Mouse (Mus musculus) frontal cortex, adult (tissue): ENCODE measurements around the gene Gm7945.
"Not testable (repeated sequence)": the region's sequence is repeated elsewhere in the genome, so short reads cannot be mapped to it uniquely, and the experiment has no call there.

Experiments
- ATAC-seq: cut with Nextera tagmentation; 2 replicates; pipeline ENCODE4 v1.9.2; 2017; ENCODE audit warnings: mild to moderate bottlenecking, moderate library complexity, mixed read lengths; ENCODE audit not compliant: low TSS enrichment

Gm7945 gene

GRCm38 (mm10) chr14:41386279-41386678, at the start of gene Gm7945:
Gene Gm7945, minus strand, starts transcription at chr14:41386379.
- ATAC-seq: not testable (repeated sequence)

DNA sequence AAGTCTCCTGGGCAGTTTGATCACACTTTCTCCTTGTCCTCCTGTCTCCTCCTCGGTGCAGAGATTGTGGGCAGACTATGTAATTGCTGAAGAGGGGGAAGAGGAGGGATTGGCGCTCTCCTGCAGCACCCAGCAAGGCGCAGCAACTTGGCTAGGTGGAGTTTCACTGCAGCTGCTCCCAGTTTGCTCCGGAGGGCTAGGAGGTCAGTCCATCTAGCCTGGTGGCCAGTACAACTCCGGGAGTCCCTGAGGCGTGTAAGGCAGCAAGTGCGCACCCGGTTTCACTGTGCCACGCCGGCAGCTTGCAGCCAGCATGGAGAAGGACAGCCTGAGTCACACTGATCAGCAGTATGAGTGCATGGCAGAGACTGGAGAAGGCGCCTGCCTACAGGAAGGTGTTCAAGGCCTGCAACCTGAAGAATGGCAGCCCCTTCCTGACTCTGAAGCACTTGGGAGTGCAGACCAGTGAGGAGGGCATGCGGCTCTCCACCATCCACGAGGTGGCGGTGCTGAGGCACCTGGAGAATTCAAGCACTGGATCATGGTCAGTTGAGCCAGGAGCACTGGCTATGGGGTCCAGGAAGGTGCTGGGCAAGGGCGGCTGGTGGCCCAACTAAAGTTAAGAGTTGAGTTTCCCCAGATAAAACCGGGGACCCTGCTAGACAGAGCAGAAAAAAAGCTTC, 39.4 kb upstream of the Gm7945 start:
- not testable (repeated sequence) for ATAC-seq

DNA sequence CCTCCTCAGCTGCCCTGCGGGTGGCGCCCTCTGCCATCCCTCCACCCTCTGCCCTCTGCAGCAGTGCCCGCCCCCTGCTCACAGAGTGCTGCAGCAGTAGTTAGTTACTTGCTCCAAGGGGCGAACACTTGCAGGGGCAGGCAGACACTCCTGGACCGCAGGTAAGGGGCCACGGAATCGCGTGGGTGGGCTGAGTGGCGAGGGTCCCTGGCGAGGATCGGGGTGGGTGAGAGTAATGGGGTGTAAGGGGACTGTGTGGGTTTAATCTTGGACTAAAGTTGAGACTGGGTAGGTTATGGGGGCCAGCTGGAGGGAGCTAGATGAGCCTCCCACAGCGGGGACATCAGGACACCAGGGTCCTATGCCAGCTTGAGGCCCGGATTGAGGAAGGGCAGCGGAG, 38.5 kb upstream of the Gm7945 start:
- ATAC-seq: not testable (repeated sequence)

DNA sequence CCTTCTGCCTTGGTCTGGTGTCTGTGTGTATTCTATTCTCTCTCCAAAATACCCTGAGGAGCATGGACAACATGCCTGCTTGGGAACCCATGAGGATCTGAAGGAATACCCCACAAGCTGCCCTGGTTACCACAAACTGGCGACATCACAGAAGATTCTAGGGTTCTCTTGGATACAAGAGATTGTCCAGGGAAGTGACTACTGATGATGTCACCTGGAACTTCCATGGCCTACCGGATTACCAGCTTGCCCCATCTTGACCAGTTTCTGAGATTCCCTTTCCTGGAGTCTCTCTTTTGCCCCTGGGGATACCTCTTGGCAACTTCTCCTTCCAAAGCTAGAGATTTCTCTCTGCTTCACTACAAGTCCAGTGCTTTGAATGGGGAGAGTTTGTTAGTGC, 22.0 kb upstream of the Gm7945 start, which contains the start of gene Gm6482:
Gene Gm6482, minus strand, starts transcription at position 101 of the 400 bp plus-strand sequence.
- not testable (repeated sequence) for ATAC-seq

DNA sequence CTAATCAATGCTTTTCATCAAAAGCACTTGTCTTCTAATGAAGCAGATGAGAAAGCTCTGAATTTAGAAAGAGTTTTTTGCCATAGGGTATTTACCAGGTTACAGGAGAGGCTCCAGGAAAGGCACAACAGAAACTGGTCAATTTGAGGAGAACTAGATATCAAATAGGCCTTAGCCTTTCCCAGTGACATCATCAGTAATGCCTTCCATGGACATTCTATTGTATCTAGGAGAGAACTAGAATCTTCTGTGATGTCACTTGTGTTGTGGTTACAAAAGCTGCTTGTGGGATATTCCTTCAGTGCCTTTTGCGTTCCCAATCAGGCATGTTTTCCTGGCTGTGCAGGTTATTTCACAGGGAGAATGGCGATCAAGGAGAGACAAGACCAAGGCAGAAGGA, 37.9 kb downstream of the Gm7945 start, which contains the start of gene Gm5798:
Gene Gm5798, plus strand, starts transcription at position 301 of the 400 bp plus-strand sequence.
- ATAC-seq: not testable (repeated sequence)
